In genomic region chr2:144526981-144527820, GRCm38 (mm10) we compare ENCODE assay signal across 8 mouse cellular contexts. TPM values are rescaled to one million over a fixed set of nuclear protein-coding genes. Genes with fewer than 3 reads are reported as not detected.
DNase-seq lines count a peak whose midpoint lies in the region; ATAC-seq and TF ChIP-seq lines count a peak whose summit lies in the region.

Gene Dzank1 (minus strand): TSS chr2:144527414.
Gene Polr3f (plus strand): TSS chr2:144527718.

- TF ChIP-seq CTCF in gastrocnemius, adult 2 months (IDR thresholded peaks at IDR 0.05) = no peak
- TF ChIP-seq CTCF in hindbrain, postnatal 0 days (IDR thresholded peaks at IDR 0.05; ENCODE audit: low read depth) = peak; percentile 19; the same call in 1 of the 2 replicates
- no peak for TF ChIP-seq CTCF in left cerebral cortex, adult 2 months (IDR thresholded peaks at IDR 0.05)

- no peaks in the 10 kb centered on the region for H3K27me3 ChIP-seq in hindbrain, postnatal 0 days (ENCODE audit: insufficient read depth, low read length)

- peak within 1 kb of the TSS; percentile 88 for H3K4me2 ChIP-seq in hindbrain, postnatal 0 days (ENCODE audit: low read depth, low read length)

- intact Hi-C loops in gastrocnemius, adult 2 months (cut with DNase I) = loop anchor here (2.0 to 10.0 kb wide), 2 partner anchors 68 to 152 kb away; partner anchors contain the start of gene Smim26
- intact Hi-C loops in left cerebral cortex, adult 2 months (cut with DNase I) = loop anchor here (1.0 to 2.0 kb wide), 2 partner anchors 24 to 29 kb away; partner anchors contain the start of genes Rbbp9 and Sec23b

- H3K4me3 ChIP-seq in gastrocnemius, adult 2 months = peak within 1 kb of the TSS; percentile 86
- H3K4me3 ChIP-seq in hindbrain, postnatal 0 days (ENCODE audit: low read length) = peak within 1 kb of the TSS; percentile 98
- H3K4me3 ChIP-seq in left cerebral cortex, adult 2 months = peak within 1 kb of the TSS; percentile 83

- DNase-seq in ZHBTc4 (ENCODE audit: low read depth, low spot score) = peak; percentile 99
- DNase-seq in gastrocnemius, adult 2 months = peak; percentile 96
- DNase-seq in hindbrain, postnatal 0 days (ENCODE audit: low spot score) = peak; percentile 98
- DNase-seq in left cerebral cortex, adult 2 months (ENCODE audit: extremely low spot score in 1 of 2, low spot score in 2 of 2) = peak; percentile 95 to 97
- DNase-seq in right cerebral cortex, adult 2 months (ENCODE audit: low spot score in 2 of 2) = peak; percentile 98 to 99
- peak; percentile 95 for DNase-seq in urinary bladder, postnatal 14 days (ENCODE audit: low spot score)

- under 1% methylated on average over 55 of the region's 56 CpGs for WGBS in hindbrain, postnatal 0 days

- H3K36me3 ChIP-seq in hindbrain, postnatal 0 days (ENCODE audit: insufficient read depth, low read length) = peaks cover 4% of the 10 kb centered on the region; the same call in 1 of the 2 replicates

- peaks cover 5% of the 10 kb centered on the region; the same call in 1 of the 2 replicates for H3K4me1 ChIP-seq in hindbrain, postnatal 0 days (ENCODE audit: insufficient read depth, low read length)

- no peaks in the 10 kb centered on the region for H3K9me3 ChIP-seq in hindbrain, postnatal 0 days (ENCODE audit: low read length)

- H3K9ac ChIP-seq in hindbrain, postnatal 0 days (replicated peaks; ENCODE audit: low read length) = peak within 1 kb of the TSS; percentile 93

- H3K27ac ChIP-seq in gastrocnemius, adult 2 months = peak within 1 kb of the TSS; percentile 99
- peak within 1 kb of the TSS; percentile 97 for H3K27ac ChIP-seq in hindbrain, postnatal 0 days
- peak within 1 kb of the TSS; percentile 100 for H3K27ac ChIP-seq in left cerebral cortex, adult 2 months

- ATAC-seq in common myeloid progenitor, adult 5-6 weeks (replicated peaks; ENCODE audit: low read depth, poor library complexity, severe bottlenecking) = peak; percentile 96
- peak; percentile 98 for ATAC-seq in hindbrain, postnatal 0 days
- ATAC-seq in megakaryocyte, adult 5-6 weeks (ENCODE audit: poor library complexity, severe bottlenecking) = peak; percentile 96

RNA-seq across cellular contexts. Expression of gene Dzank1, which starts in this region (rescaled TPM):
- total RNA-seq in common myeloid progenitor, adult 5-6 weeks (2017) = 0.05 TPM in 1 of 2 replicates, not detected in the other
- under 1 TPM; 0.22 to 0.87 TPM for total RNA-seq in gastrocnemius, adult 2 months (2021)
- total RNA-seq in hindbrain, postnatal 0 days (2014; rRNA removed) = 29.1 and 30.7 TPM in 2 replicates
- polyA plus RNA-seq in hindbrain, postnatal 0 days (2015; fragmentation: Nextera tagmentation; extraction: Ambion mirVana) = 22.7 and 24.2 TPM in 2 replicates
- 100 to 1,000 TPM; 171 to 174 TPM for total RNA-seq in left cerebral cortex, adult 2 months (2021)
- 0.09 TPM in 1 of 2 replicates, not detected in the other for total RNA-seq in megakaryocyte, adult 5-6 weeks (2015)
- not detected in 2 replicates for total RNA-seq in megakaryocyte, adult 5-6 weeks (2017)

RNA-seq across cellular contexts. Expression of gene Polr3f, which starts in this region (rescaled TPM):
- 33.2 and 33.8 TPM in 2 replicates for total RNA-seq in common myeloid progenitor, adult 5-6 weeks (2017)
- 10 to 100 TPM in 1 of 2 experiments, 1 to 10 TPM in 1; 8.6 to 10.4 TPM for total RNA-seq in gastrocnemius, adult 2 months (2021)
- total RNA-seq in hindbrain, postnatal 0 days (2014; rRNA removed) = 19.0 and 23.5 TPM in 2 replicates
- 24.9 and 25.7 TPM in 2 replicates for polyA plus RNA-seq in hindbrain, postnatal 0 days (2015; fragmentation: Nextera tagmentation; extraction: Ambion mirVana)
- 10 to 100 TPM; 24.0 to 28.0 TPM for total RNA-seq in left cerebral cortex, adult 2 months (2021)
- total RNA-seq in megakaryocyte, adult 5-6 weeks (2015) = 8.2 and 11.4 TPM in 2 replicates
- total RNA-seq in megakaryocyte, adult 5-6 weeks (2017) = 19.5 and 20.5 TPM in 2 replicates

Comparison
In these comparisons a context has a peak if more than half of its experiments do, and no peak if none do; other contexts are left out.
1. Peak in every context shown above with its lines: DNase-seq, ATAC-seq, H3K4me3 ChIP-seq and H3K27ac ChIP-seq.
2. RNA of gene Dzank1 (total RNA-seq): 171 to 174 TPM in left cerebral cortex, adult 2 months and 29.1 to 30.7 TPM in hindbrain, postnatal 0 days; 0.22 to 0.87 TPM in gastrocnemius, adult 2 months, 0.05 TPM in common myeloid progenitor, adult 5-6 weeks and 0.09 TPM in megakaryocyte, adult 5-6 weeks; every median in the first group is over 10 times any median in the second.